Mouse (Mus musculus) liver, embryonic 15.5 days (tissue): ENCODE results near the gene Map3k21. TPM values are rescaled to one million over a fixed set of nuclear protein-coding genes. Genes with fewer than 3 reads are reported as not detected.

Experiments
- polyA plus RNA-seq: library from polyadenylated mRNA; unstranded; fragments of >200 nt; fragmentation: Nextera tagmentation; extraction: Ambion mirVana; gene quantifications from 2 replicates; pipeline ENCODE4 v1.2.1, GENCODE M21; 2015

The Map3k21 gene
- polyA plus RNA-seq, 1 experiment from 2014 or later = 0.07 TPM

Other genes starting within 250 kb of the Map3k21 start
- gene Map10, start 240.6 kb upstream of the Map3k21 start, polyA plus RNA-seq = 0.59 and 0.69 TPM in 2 replicates
- 12.0 and 13.0 TPM in 2 replicates for gene Ntpcr, start 180.5 kb upstream of the Map3k21 start, polyA plus RNA-seq
- 0.05 and 0.09 TPM in 2 replicates for gene Pcnx2, start 12.1 kb upstream of the Map3k21 start, polyA plus RNA-seq
- 0.24 and 0.46 TPM in 2 replicates for gene Kcnk1, start 84.7 kb downstream of the Map3k21 start, polyA plus RNA-seq